ENCODE assay signal across 26 mouse cellular contexts in genomic region chr14:101237965-101238364, GRCm38 (mm10). TPM values are rescaled to one million over a fixed set of nuclear protein-coding genes. Genes with fewer than 3 reads are reported as not detected.
"Had no signal": no experiment of that assay in that cellular context is flagged by ENCODE, and none has a peak within 500 bp of the region (broad histone marks: within the 10 kb centered on the region; RNA-seq: fewer than 3 reads in every experiment).

No protein-coding gene starts in this region.

- H3K9me3 ChIP-seq: kidney, embryonic 15.5 days; limb, embryonic 12.5 days; limb, embryonic 15.5 days; midbrain, embryonic 15.5 days; neural tube, embryonic 13.5 days; stomach, embryonic 15.5 days had no signal

- H3K4me3 ChIP-seq: kidney, embryonic 15.5 days; limb, embryonic 12.5 days; limb, embryonic 15.5 days; midbrain, embryonic 12.5 days; midbrain, embryonic 15.5 days; myocyte; neural tube, embryonic 13.5 days; stomach, embryonic 15.5 days had no signal

- H3K9ac ChIP-seq: kidney, embryonic 15.5 days; limb, embryonic 12.5 days; limb, embryonic 15.5 days; liver, embryonic 14.5 days; liver, postnatal 0 days; lung, embryonic 14.5 days; midbrain, embryonic 12.5 days; midbrain, embryonic 15.5 days; neural tube, embryonic 13.5 days; stomach, embryonic 15.5 days had no signal

- DNase-seq: kidney, adult 11 months; kidney, adult 8-10 months; kidney, postnatal 10 days; kidney, postnatal 36 days; left cerebral cortex, postnatal 4 days; liver, postnatal 0 days; lung, embryonic 14.5 days; lung, postnatal 36 days; retina, postnatal 1 day; spleen, adult 18-20 months; thymus, postnatal 25 days had no signal

- ATAC-seq: liver, postnatal 0 days; lung, postnatal 0 days; midbrain, embryonic 15.5 days had no signal

- H3K27me3 ChIP-seq: kidney, embryonic 15.5 days; limb, embryonic 12.5 days; limb, embryonic 15.5 days; midbrain, embryonic 12.5 days; midbrain, embryonic 15.5 days; neural tube, embryonic 13.5 days; stomach, embryonic 15.5 days had no signal

- H3K36me3 ChIP-seq: kidney, embryonic 15.5 days; limb, embryonic 12.5 days; limb, embryonic 15.5 days; midbrain, embryonic 12.5 days; midbrain, embryonic 15.5 days; neural tube, embryonic 13.5 days; stomach, embryonic 15.5 days had no signal

- H3K27ac ChIP-seq: kidney, embryonic 15.5 days; limb, embryonic 12.5 days; limb, embryonic 15.5 days; liver, embryonic 14.5 days; midbrain, embryonic 12.5 days; midbrain, embryonic 15.5 days; neural tube, embryonic 13.5 days; stomach, embryonic 15.5 days had no signal

- H3K4me1 ChIP-seq: kidney, embryonic 15.5 days; limb, embryonic 12.5 days; limb, embryonic 15.5 days; midbrain, embryonic 12.5 days; midbrain, embryonic 15.5 days; neural tube, embryonic 13.5 days; stomach, embryonic 15.5 days had no signal

RNA-seq across cellular contexts. Expression of gene Prr30, which starts 37.8 kb away (rescaled TPM):
- total RNA-seq: left cerebral cortex, adult 8-10 months; left cerebral cortex, postnatal 14 days; left cerebral cortex, postnatal 4 days; neutrophil, adult 5-6 weeks had no signal
- polyA plus RNA-seq: kidney, embryonic 15.5 days; limb, embryonic 12.5 days; limb, embryonic 15.5 days; liver, embryonic 11.5 days; liver, embryonic 14.5 days; liver, postnatal 0 days; lung, embryonic 14.5 days; lung, postnatal 0 days; midbrain, embryonic 12.5 days; midbrain, embryonic 15.5 days; myocyte; neural tube, embryonic 13.5 days; stomach, embryonic 15.5 days; thymus, postnatal 0 days had no signal
